Mouse (Mus musculus): Measurements from ENCODE around the gene Mptx1. TPM values are rescaled to one million over a fixed set of nuclear protein-coding genes. Genes with fewer than 3 reads are reported as not detected.
"Not testable (repeated sequence)": the region's sequence is repeated elsewhere in the genome, so short reads cannot be mapped to it uniquely, and the experiment has no call there.

Mptx1 gene
- polyA plus RNA-seq (2017; shearing (Covaris generic)) = not detected

DNA sequence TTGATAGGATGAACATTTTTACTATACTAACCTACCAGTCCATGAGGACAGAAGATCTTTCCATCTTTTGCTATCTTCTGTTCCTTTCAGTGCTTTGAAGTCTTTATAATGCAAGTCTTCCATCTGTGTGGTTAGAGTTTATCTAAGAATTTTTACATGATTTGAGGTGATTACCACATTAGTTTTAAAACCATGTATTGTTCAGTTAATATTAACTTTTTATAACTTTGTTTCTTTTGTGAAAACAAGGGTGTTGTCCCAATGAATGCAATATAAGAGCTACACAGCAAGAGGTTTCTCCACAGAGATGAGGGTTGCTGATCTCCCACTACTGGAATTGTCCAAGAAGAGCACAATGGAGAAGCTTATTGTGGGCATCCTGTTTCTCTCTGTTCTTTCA, at the start of gene Mptx1:
Gene Mptx1, plus strand, starts transcription at position 301 of the 400 bp plus-strand sequence.
- ATAC-seq = no peak

- ATAC-seq = no peak
Observed at GRCm38 (mm10) chr1:174303162-174303561, 27.2 kb upstream of the Mptx1 start.

DNA sequence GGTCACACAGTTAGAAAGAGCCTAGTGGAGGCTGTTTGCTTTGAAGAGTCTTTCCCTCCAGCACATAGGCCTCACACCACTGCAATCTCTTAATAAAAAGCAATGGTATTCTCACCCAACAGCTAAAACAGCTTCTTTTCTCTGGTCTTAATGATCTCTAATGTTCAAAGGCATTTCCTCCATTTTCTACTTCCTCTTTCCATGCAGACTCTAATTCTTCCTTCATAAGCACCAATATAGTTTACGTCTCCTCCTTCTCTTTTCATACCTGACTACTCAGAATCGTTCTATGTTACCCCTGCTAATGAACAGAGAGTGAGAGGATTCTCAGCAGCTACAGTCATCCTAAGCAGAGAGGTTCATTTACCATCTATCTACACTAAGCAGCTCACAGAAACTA, 13.0 kb upstream of the Mptx1 start:
- no peak for ATAC-seq

DNA sequence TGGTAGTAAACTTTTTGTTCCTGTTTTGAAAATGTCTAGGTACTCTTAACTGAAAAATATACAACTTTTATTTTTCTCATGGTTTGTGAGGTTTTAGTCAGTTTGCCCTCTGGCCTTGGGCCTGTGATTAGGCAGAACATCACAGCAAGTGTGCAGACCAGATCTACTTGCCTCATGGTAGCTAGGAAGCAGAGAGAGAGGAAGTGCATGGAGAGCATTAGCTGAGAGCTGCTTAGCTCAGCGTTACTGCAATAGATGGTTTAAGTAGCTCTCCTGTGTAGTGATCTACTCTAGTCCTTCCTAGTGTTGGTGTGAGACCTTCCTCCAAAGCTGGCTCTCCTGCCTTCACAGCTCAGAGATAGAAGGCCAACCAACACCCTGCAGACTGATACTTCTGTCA, 23.3 kb downstream of the Mptx1 start:
- ATAC-seq = not testable (repeated sequence)

DNA sequence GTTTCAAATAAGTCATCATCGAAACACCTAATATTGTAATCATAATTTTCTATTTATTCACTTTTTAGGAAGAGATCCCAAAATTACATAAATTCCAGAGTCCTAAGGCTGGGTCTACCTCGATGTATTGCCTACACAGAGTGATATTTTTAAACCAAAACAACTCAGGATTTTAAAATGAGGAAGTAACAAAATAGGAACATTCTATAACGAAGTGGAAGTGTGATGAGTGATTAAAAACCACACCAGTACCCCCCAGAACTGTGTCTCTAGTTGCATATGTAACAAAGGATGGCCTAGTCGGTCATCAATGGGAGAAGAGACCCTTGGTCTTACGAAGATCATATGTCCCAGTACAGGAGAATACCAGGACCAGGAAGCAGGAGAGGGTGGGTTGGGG, 24.3 kb downstream of the Mptx1 start:
- no peak for ATAC-seq

GRCm38 (mm10) chr1:174364882-174365451, 34.6 kb downstream of the Mptx1 start, which contains the start of gene Olfr417:
TSS of gene Olfr417 (plus strand) at chr1:174365122.
- no peak for ATAC-seq

GRCm38 (mm10) chr1:174373799-174374198, 43.5 kb downstream of the Mptx1 start:
- ATAC-seq = no peak

Other genes starting within 250 kb of the Mptx1 start
- gene Olfr429, start 246.2 kb upstream of the Mptx1 start, polyA plus RNA-seq (2017; shearing (Covaris generic)) = not detected
- not detected for gene Olfr427, start 233.6 kb upstream of the Mptx1 start, polyA plus RNA-seq (2017; shearing (Covaris generic))
- not detected for gene Olfr231, start 209.4 kb upstream of the Mptx1 start, polyA plus RNA-seq (2017; shearing (Covaris generic))
- not detected for gene Olfr424, start 199.0 kb upstream of the Mptx1 start, polyA plus RNA-seq (2017; shearing (Covaris generic))
- not detected for gene Olfr420, start 174.9 kb upstream of the Mptx1 start, polyA plus RNA-seq (2017; shearing (Covaris generic))
- under 1 TPM in 1 of 3 experiments, not detected in 2; 0.04 TPM for gene Spta1, start 157.7 kb upstream of the Mptx1 start, polyA plus RNA-seq (2017; shearing (Covaris generic))
- gene Olfr419, start 78.5 kb upstream of the Mptx1 start, polyA plus RNA-seq (2017; shearing (Covaris generic)) = not detected
- not detected for gene Olfr417, start 34.6 kb downstream of the Mptx1 start, polyA plus RNA-seq (2017; shearing (Covaris generic))
- not detected for gene Olfr248, start 60.5 kb downstream of the Mptx1 start, polyA plus RNA-seq (2017; shearing (Covaris generic))
- gene Olfr414, start 93.5 kb downstream of the Mptx1 start, polyA plus RNA-seq (2017; shearing (Covaris generic)) = not detected
- not detected for gene Olfr220, start 111.6 kb downstream of the Mptx1 start, polyA plus RNA-seq (2017; shearing (Covaris generic))
- not detected for gene Fmn2, start 171.3 kb downstream of the Mptx1 start, polyA plus RNA-seq (2017; shearing (Covaris generic))